Mouse (Mus musculus): Measurements from ENCODE around the gene Alg1.

- TF ChIP-seq CTCF (IDR thresholded peaks at IDR 0.05; ENCODE audit: low read depth, low read length): no peak
- TF ChIP-seq EP300 (IDR thresholded peaks at IDR 0.05; ENCODE audit: insufficient read depth, low read depth, low read length): no peak
- TF ChIP-seq POLR2A (IDR thresholded peaks at IDR 0.05; ENCODE audit: insufficient read depth, low read length): no peak
These were observed 49.3 kb upstream of the Alg1 start for GRCm38 (mm10) chr16:5184101-5184500.
